Mouse (Mus musculus): Measurements from ENCODE around the gene Dmrta1. TPM values are rescaled to one million over a fixed set of nuclear protein-coding genes. Genes with fewer than 3 reads are reported as not detected.

Gene Dmrta1
- polyA plus RNA-seq (2021; fragmentation: Nextera tagmentation), result 0.05 and 0.09 TPM in 2 replicates
- long read RNA-seq, experiment 1, result 0 reads
- long read RNA-seq, experiment 2, full-length matches to known transcripts, result 1 of 1 reads
- long read RNA-seq, experiment 2, partial matches to known transcripts, result 0 of 1 reads
- long read RNA-seq, experiment 2, other reads (novel, unspliced or antisense), result 0 of 1 reads

GRCm38 (mm10) chr4:89679195-89679594 lies at the start of gene Dmrta1:
TSS of gene Dmrta1 (plus strand) at chr4:89679436.

Measured in layer of hippocampus, adult 6 months (tissue).